Mouse (Mus musculus) olfactory bulb, adult 2 months (tissue): Measurements from ENCODE around the gene Arl6ip5. TPM values are rescaled to one million over a fixed set of nuclear protein-coding genes. Genes with fewer than 3 reads are reported as not detected.
"Not testable (repeated sequence)": the region's sequence is repeated elsewhere in the genome, so short reads cannot be mapped to it uniquely, and the experiment has no call there.

Experiments used
- H3K27ac ChIP-seq: fragments of 200-500 bp; 2 replicates; pipeline ENCODE4 v1.5.1; 2012; ENCODE audit warnings: low read depth, low read length; ENCODE audit not compliant: insufficient read depth
- H3K4me1 ChIP-seq: fragments of 200-500 bp; 2 replicates; pipeline ENCODE4 v1.6.1; 2012; ENCODE audit warnings: low read length; ENCODE audit not compliant: control insufficient read depth, insufficient read depth
- H3K4me3 ChIP-seq: fragments of 200-500 bp; 2 replicates; pipeline ENCODE4 v1.5.1; 2012; ENCODE audit warnings: mild to moderate bottlenecking, low read depth, low read length, moderate library complexity; ENCODE audit not compliant: insufficient read depth
- CTCF ChIP-seq: fragments of 200-500 bp; IDR thresholded peaks from 2 replicates; pipeline ENCODE4 v1.5.1; 2012; ENCODE audit warnings: low read depth, mild to moderate bottlenecking, low read length, moderate library complexity; ENCODE audit not compliant: insufficient read depth
- POLR2A ChIP-seq: fragments of 200-500 bp; IDR thresholded peaks from 2 replicates; pipeline ENCODE4 v1.6.1; 2012; ENCODE audit warnings: mild to moderate bottlenecking, low read depth, low read length, moderate library complexity; ENCODE audit not compliant: insufficient read depth
- WGBS: fragments of 180-500 bp; shearing (Covaris S2); methylation state at CpG from one replicate; pipeline ENCODE4 v1.1.7; 2018; 5-methylcytosine and 5-hydroxymethylcytosine counted together
- polyA plus RNA-seq: library from polyadenylated mRNA; stranded (reverse); fragments of >200 nt; gene quantifications from 2 replicates; pipeline ENCODE4 v1.2.4, GENCODE M21; 2012; ENCODE audit warnings: low replicate concordance; ENCODE audit not compliant: missing spikeins, insufficient read depth, insufficient read length

Gene Arl6ip5
- polyA plus RNA-seq, 1 experiment = not detected

- Histone ChIP-seq H3K4me3 (no peak overlapping the region), H3K4me1 (no peaks in the 10 kb centered on the region), H3K27ac (no peak overlapping the region)
- 85% methylated on average over 5 of the region's 5 CpGs for WGBS
- no peak for TF ChIP-seq POLR2A
- no peak for TF ChIP-seq CTCF
Observed at GRCm38 (mm10) chr6:97240092-97240491, 29.6 kb downstream of the Arl6ip5 start.

- Histone ChIP-seq H3K4me1 (no peaks in the 10 kb centered on the region), H3K27ac (no peak overlapping the region), H3K4me3 (no peak overlapping the region)
- TF ChIP-seq POLR2A = no peak
- TF ChIP-seq CTCF = no peak
- 95% methylated on average over 4 of the region's 4 CpGs for WGBS
Observed at GRCm38 (mm10) chr6:97242522-97242921, 32.0 kb downstream of the Arl6ip5 start.

GRCm38 (mm10) chr6:97245200-97245599, 34.7 kb downstream of the Arl6ip5 start:
- no peak for TF ChIP-seq POLR2A
- no peak for TF ChIP-seq CTCF
- Histone ChIP-seq H3K4me1 (no peaks in the 10 kb centered on the region), H3K27ac (no peak overlapping the region), H3K4me3 (no peak overlapping the region)

- Histone ChIP-seq H3K27ac (no peak overlapping the region), H3K4me1 (peaks cover 6% of the 10 kb centered on the region), H3K4me3 (no peak overlapping the region)
- 34% methylated on average over 6 of the region's 6 CpGs for WGBS
- TF ChIP-seq POLR2A = no peak
- no peak for TF ChIP-seq CTCF
Observed at GRCm38 (mm10) chr6:97250966-97251365, 40.5 kb downstream of the Arl6ip5 start.

GRCm38 (mm10) chr6:97252086-97252485, 41.6 kb downstream of the Arl6ip5 start:
- TF ChIP-seq POLR2A (no peak), CTCF (no peak)

GRCm38 (mm10) chr6:97252711-97253221, 42.3 kb downstream of the Arl6ip5 start, which contains the start of gene Lmod3:
Gene Lmod3 (minus strand): TSS chr6:97252759.
- Histone ChIP-seq H3K4me3 (no peak within 1 kb of the TSS), H3K27ac (no peak within 1 kb of the TSS), H3K4me1 (peaks cover 6% of the 10 kb centered on the region)
- TF ChIP-seq POLR2A (no peak), CTCF (no peak)
- WGBS = 39% methylated on average over 9 of the region's 9 CpGs

More at GRCm38 (mm10) chr6:97252086-97252485, 41.6 kb downstream of the Arl6ip5 start:
- Histone ChIP-seq H3K27ac (no peak overlapping the region), H3K4me3 (no peak overlapping the region), H3K4me1 (peaks cover 6% of the 10 kb centered on the region)
- 85% methylated on average over 5 of the region's 5 CpGs for WGBS

- no peak overlapping the region for H3K4me3 ChIP-seq
- TF ChIP-seq CTCF (no peak), POLR2A (no peak)
- no peak overlapping the region for H3K27ac ChIP-seq
- H3K4me1 ChIP-seq = no peaks in the 10 kb centered on the region
- WGBS = 91% methylated on average over 1 of the region's 1 CpGs
Observed at GRCm38 (mm10) chr6:97258489-97258888, 48.0 kb downstream of the Arl6ip5 start.

GRCm38 (mm10) chr6:97259926-97260325, 49.4 kb downstream of the Arl6ip5 start:
- not testable (repeated sequence) for H3K4me1 ChIP-seq, H3K27ac ChIP-seq, H3K4me3 ChIP-seq
- 90% methylated on average over 2 of the region's 2 CpGs for WGBS

- 93% methylated on average over 4 of the region's 4 CpGs for WGBS
- H3K4me3 ChIP-seq = no peak overlapping the region
Observed at GRCm38 (mm10) chr6:97262229-97262628, 51.7 kb downstream of the Arl6ip5 start.

GRCm38 (mm10) chr6:97263750-97264149, 53.3 kb downstream of the Arl6ip5 start:
- H3K4me1 ChIP-seq, H3K4me3 ChIP-seq: not testable (repeated sequence)

More at GRCm38 (mm10) chr6:97262229-97262628, 51.7 kb downstream of the Arl6ip5 start:
- Histone ChIP-seq H3K4me1 (no peaks in the 10 kb centered on the region), H3K27ac (no peak overlapping the region)
- no peak for TF ChIP-seq POLR2A
- no peak for TF ChIP-seq CTCF

More at GRCm38 (mm10) chr6:97263750-97264149, 53.3 kb downstream of the Arl6ip5 start:
- not testable (repeated sequence) for H3K27ac ChIP-seq
